Mouse (Mus musculus): ENCODE measurements at regions not wholly inside any gene's neighbourhood (a gene's known extent, or its start where the extent isn't known, plus 50 kb on each side); places are given as distances from the start of the nearest gene placed in this dataset.

DNA sequence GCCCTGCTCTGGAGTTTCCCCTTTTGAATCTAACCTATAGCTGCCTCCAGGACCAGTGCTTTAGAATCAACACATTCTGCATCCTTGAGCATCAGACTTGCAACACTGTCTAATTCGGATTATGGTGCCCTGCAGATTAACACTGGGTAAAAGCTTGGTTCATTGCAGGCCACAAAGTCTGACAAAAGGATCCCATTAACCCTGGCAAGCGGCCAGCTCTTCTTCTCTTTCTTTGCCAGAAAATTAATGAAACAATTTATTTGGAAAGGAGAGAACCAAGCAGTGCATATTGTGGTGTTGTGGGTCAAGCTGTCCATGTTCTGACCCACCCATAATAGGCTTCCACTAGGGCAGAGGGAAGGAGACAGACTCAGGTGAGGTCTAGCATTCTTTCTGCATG, 58.2 kb upstream of the Spon1 start:
- DNase-seq = peak; percentile 79

DNA sequence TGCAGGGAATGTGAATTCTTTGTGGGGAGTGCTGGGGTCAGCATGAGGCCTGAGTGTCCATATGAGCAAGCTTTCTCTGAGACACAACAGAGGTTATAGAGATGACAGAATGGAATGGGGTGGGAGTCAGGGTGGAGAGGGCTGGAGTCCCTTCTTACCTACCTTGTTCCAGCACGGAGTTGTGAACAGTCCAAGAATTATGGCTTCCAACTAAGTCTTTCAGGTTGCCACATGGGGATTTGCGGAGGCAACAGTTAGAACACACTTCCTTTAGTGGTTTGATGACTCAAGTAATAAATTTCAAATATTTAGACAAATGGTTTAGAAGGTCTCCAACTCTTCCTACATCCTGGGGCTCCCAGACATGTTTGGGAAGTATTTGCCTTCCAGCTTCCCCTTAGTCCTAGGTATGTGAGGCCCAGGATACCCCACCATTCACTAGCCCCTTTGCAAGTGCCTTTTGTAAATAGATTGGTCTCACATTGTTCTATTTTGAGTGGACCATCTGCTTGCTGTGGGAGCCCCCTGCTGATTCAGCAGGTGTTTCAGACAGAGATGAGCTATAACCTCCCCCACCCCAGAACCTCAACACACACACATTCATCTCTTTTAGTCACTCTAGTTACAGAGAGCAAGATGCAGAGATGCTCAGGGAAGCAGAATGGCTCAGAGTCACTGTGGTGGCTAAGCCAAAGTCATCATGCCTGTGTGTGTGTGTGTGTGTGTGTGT, 55.1 kb upstream of the Spon1 start:
- peak; percentile 91 for DNase-seq

GRCm38 (mm10) chr7:113711356-113711755, 54.4 kb upstream of the Spon1 start:
- peak; percentile 59 for DNase-seq

Measured in cerebellum, adult 9-11 months (tissue).